8 mouse cellular contexts compared by ENCODE assay signal in the genomic region with DNA sequence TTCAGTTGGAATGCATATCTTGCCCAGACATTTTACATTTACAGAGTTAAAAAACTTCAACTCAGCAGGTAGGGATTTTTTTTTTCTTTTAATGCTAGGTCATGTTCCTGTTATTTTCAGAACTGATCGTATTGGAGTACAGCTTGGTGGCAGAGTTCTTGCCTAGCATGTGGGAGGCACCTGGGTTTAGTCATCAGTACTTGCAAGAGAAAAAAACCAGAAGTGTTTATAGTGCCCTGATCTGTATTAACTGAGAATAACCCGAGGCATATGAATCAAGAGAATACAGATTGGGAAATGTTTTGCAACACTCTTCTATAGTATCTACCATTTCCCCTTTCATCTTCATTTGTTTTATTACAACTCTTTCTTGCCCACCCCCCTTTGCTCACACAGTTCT. TPM values are rescaled to one million over a fixed set of nuclear protein-coding genes. Genes with fewer than 3 reads are reported as not detected.
DNase-seq lines count a peak whose midpoint lies in the region; ATAC-seq and TF ChIP-seq lines count a peak whose summit lies in the region.

No protein-coding gene starts in this region.

- DNase-seq in forebrain, embryonic 10.5 days (ENCODE audit: extremely low spot score, low spot score) = no peak
- no peak for DNase-seq in lung, embryonic 14.5 days
- DNase-seq in lung, postnatal 10 days = no peak
- no peak for DNase-seq in limb, embryonic 14.5 days (ENCODE audit: low spot score)
- DNase-seq in embryo, embryonic 10.5 days (ENCODE audit: low spot score) = no peak
- no peak for DNase-seq in ovary, adult 18-20 months (ENCODE audit: low spot score)

- H3K9ac ChIP-seq in forebrain, embryonic 15.5 days (replicated peaks) = no peak overlapping the region
- H3K9ac ChIP-seq in lung, embryonic 14.5 days = no peak overlapping the region
- H3K9ac ChIP-seq in limb, embryonic 14.5 days (ENCODE audit: low read depth, low read length, severe bottlenecking) = no peak overlapping the region
- H3K9ac ChIP-seq in neural tube, embryonic 15.5 days (replicated peaks) = no peak overlapping the region

- no peak for ATAC-seq in forebrain, embryonic 15.5 days (replicated peaks)
- ATAC-seq in lung, embryonic 14.5 days (ENCODE audit: insufficient read depth) = no peak
- no peak for ATAC-seq in limb, embryonic 14.5 days (ENCODE audit: low FRiP score, low read depth)
- no peak for ATAC-seq in neural tube, embryonic 15.5 days (ENCODE audit: low FRiP score)

- H3K4me3 ChIP-seq in forebrain, embryonic 10.5 days = peak overlapping the region; percentile 59
- no peak overlapping the region; the same call in 1 of the 2 replicates for H3K4me3 ChIP-seq in forebrain, embryonic 15.5 days
- H3K4me3 ChIP-seq in lung, embryonic 14.5 days (ENCODE audit: low read depth, low read length) = 0 out of 2 replicates have a peak overlapping the region, but pooled peaks have one; percentile 50
- H3K4me3 ChIP-seq in limb, embryonic 14.5 days (replicated peaks; ENCODE audit: low read length) = no peak overlapping the region; the same call in 1 of the 2 replicates
- H3K4me3 ChIP-seq in neural tube, embryonic 15.5 days (replicated peaks) = no peak overlapping the region

- H3K4me2 ChIP-seq in forebrain, embryonic 15.5 days (replicated peaks) = no peak overlapping the region
- H3K4me2 ChIP-seq in lung, embryonic 14.5 days = peak overlapping the region; percentile 63
- peak overlapping the region; percentile 50; the same call in 1 of the 2 replicates for H3K4me2 ChIP-seq in limb, embryonic 14.5 days (replicated peaks; ENCODE audit: low read depth, low read length, severe bottlenecking)
- peak overlapping the region; percentile 62 for H3K4me2 ChIP-seq in neural tube, embryonic 15.5 days

- no peaks in the 10 kb centered on the region for H3K9me3 ChIP-seq in forebrain, embryonic 10.5 days
- no peaks in the 10 kb centered on the region for H3K9me3 ChIP-seq in forebrain, embryonic 15.5 days
- no peaks in the 10 kb centered on the region for H3K9me3 ChIP-seq in lung, embryonic 14.5 days (ENCODE audit: low read depth, low read length)
- no peaks in the 10 kb centered on the region for H3K9me3 ChIP-seq in limb, embryonic 14.5 days (ENCODE audit: control insufficient read depth, low read length)
- no peaks in the 10 kb centered on the region for H3K9me3 ChIP-seq in neural tube, embryonic 15.5 days (replicated peaks)

- no peak overlapping the region for H3K27ac ChIP-seq in forebrain, embryonic 10.5 days
- H3K27ac ChIP-seq in forebrain, embryonic 15.5 days (replicated peaks) = no peak overlapping the region
- no peak overlapping the region for H3K27ac ChIP-seq in lung, embryonic 14.5 days (ENCODE audit: low read depth)
- H3K27ac ChIP-seq in limb, embryonic 14.5 days (replicated peaks; ENCODE audit: low read depth, low read length) = no peak overlapping the region
- no peak overlapping the region for H3K27ac ChIP-seq in neural tube, embryonic 15.5 days (replicated peaks)

- H3K4me1 ChIP-seq in forebrain, embryonic 10.5 days = peaks cover 4% of the 10 kb centered on the region; the same call in 1 of the 2 replicates
- 0 out of 2 replicates have a peak, but pooled peaks cover 3% of the 10 kb centered on the region for H3K4me1 ChIP-seq in forebrain, embryonic 15.5 days
- no peaks in the 10 kb centered on the region for H3K4me1 ChIP-seq in lung, embryonic 14.5 days (ENCODE audit: insufficient read depth)
- H3K4me1 ChIP-seq in limb, embryonic 14.5 days (ENCODE audit: control insufficient read depth, insufficient read depth, low read length) = no peaks in the 10 kb centered on the region
- H3K4me1 ChIP-seq in neural tube, embryonic 15.5 days = 0 out of 2 replicates have a peak, but pooled peaks cover 3% of the 10 kb centered on the region

- peaks cover 100% of the 10 kb centered on the region for H3K27me3 ChIP-seq in forebrain, embryonic 10.5 days (ENCODE audit: poor library complexity, severe bottlenecking)
- peaks cover 2% of the 10 kb centered on the region for H3K27me3 ChIP-seq in forebrain, embryonic 15.5 days
- H3K27me3 ChIP-seq in lung, embryonic 14.5 days (ENCODE audit: insufficient read depth, low read length) = peaks cover 15% of the 10 kb centered on the region
- no peaks in the 10 kb centered on the region; the same call in 1 of the 2 replicates for H3K27me3 ChIP-seq in limb, embryonic 14.5 days (ENCODE audit: control insufficient read depth, insufficient read depth, low read length)
- peaks cover 43% of the 10 kb centered on the region for H3K27me3 ChIP-seq in neural tube, embryonic 15.5 days (replicated peaks)

- TF ChIP-seq POLR2A in limb, embryonic 14.5 days (IDR thresholded peaks at IDR 0.05; ENCODE audit: borderline replicate concordance, extremely low read depth, insufficient read depth, insufficient read length) = no peak

- TF ChIP-seq CTCF in lung, embryonic 14.5 days (IDR thresholded peaks at IDR 0.05; ENCODE audit: low read depth) = no peak

- H3K36me3 ChIP-seq in forebrain, embryonic 10.5 days (replicated peaks) = peaks cover 43% of the 10 kb centered on the region
- no peaks in the 10 kb centered on the region for H3K36me3 ChIP-seq in forebrain, embryonic 15.5 days
- H3K36me3 ChIP-seq in lung, embryonic 14.5 days (ENCODE audit: insufficient read depth) = peaks cover 20% of the 10 kb centered on the region; the same call in 1 of the 2 replicates
- H3K36me3 ChIP-seq in limb, embryonic 14.5 days (ENCODE audit: control insufficient read depth, insufficient read depth, low read length) = peaks cover 12% of the 10 kb centered on the region
- no peaks in the 10 kb centered on the region for H3K36me3 ChIP-seq in neural tube, embryonic 15.5 days

- 82% methylated on average over 2 of the region's 2 CpGs for WGBS in forebrain, embryonic 10.5 days
- WGBS in forebrain, embryonic 15.5 days = 84% methylated on average over 2 of the region's 2 CpGs
- 63% methylated on average over 2 of the region's 2 CpGs for WGBS in lung, embryonic 14.5 days
- 62% methylated on average over 2 of the region's 2 CpGs for WGBS in limb, embryonic 14.5 days
- WGBS in neural tube, embryonic 15.5 days = 82% methylated on average over 2 of the region's 2 CpGs

RNA-seq across cellular contexts. Expression of gene Hsd17b10, which starts 1.2 kb away (rescaled TPM):
- 203 and 205 TPM in 2 replicates for polyA plus RNA-seq in forebrain, embryonic 10.5 days (2016; fragmentation: Nextera tagmentation; extraction: Ambion mirVana)
- polyA plus RNA-seq in forebrain, embryonic 15.5 days (2015; fragmentation: Nextera tagmentation; extraction: Ambion mirVana) = 119 and 126 TPM in 2 replicates
- 219 and 223 TPM in 2 replicates for polyA plus RNA-seq in lung, embryonic 14.5 days (2014; fragmentation: Nextera tagmentation; extraction: Ambion mirVana)
- polyA plus RNA-seq in limb, embryonic 14.5 days (2012; rRNA removed) = 94.4 and 98.9 TPM in 2 replicates
- 222 and 235 TPM in 2 replicates for polyA plus RNA-seq in limb, embryonic 14.5 days (2014; fragmentation: Nextera tagmentation; extraction: Ambion mirVana)
- 123 and 138 TPM in 2 replicates for polyA plus RNA-seq in neural tube, embryonic 15.5 days (2015; fragmentation: Nextera tagmentation; extraction: Ambion mirVana)

RNA-seq across cellular contexts. Expression of gene Ribc1, which starts 13.2 kb away (rescaled TPM):
- 5.2 and 5.9 TPM in 2 replicates for polyA plus RNA-seq in forebrain, embryonic 10.5 days (2016; fragmentation: Nextera tagmentation; extraction: Ambion mirVana)
- polyA plus RNA-seq in forebrain, embryonic 15.5 days (2015; fragmentation: Nextera tagmentation; extraction: Ambion mirVana) = 2.4 and 4.0 TPM in 2 replicates
- polyA plus RNA-seq in lung, embryonic 14.5 days (2014; fragmentation: Nextera tagmentation; extraction: Ambion mirVana) = 1.5 and 2.0 TPM in 2 replicates
- polyA plus RNA-seq in limb, embryonic 14.5 days (2012; rRNA removed) = 0.33 and 0.60 TPM in 2 replicates
- polyA plus RNA-seq in limb, embryonic 14.5 days (2014; fragmentation: Nextera tagmentation; extraction: Ambion mirVana) = 1.6 and 1.8 TPM in 2 replicates
- polyA plus RNA-seq in neural tube, embryonic 15.5 days (2015; fragmentation: Nextera tagmentation; extraction: Ambion mirVana) = 1.4 and 1.8 TPM in 2 replicates

RNA-seq across cellular contexts. Expression of gene Smc1a, which starts 13.4 kb away (rescaled TPM):
- polyA plus RNA-seq in forebrain, embryonic 10.5 days (2016; fragmentation: Nextera tagmentation; extraction: Ambion mirVana) = 120 and 121 TPM in 2 replicates
- polyA plus RNA-seq in forebrain, embryonic 15.5 days (2015; fragmentation: Nextera tagmentation; extraction: Ambion mirVana) = 103 and 106 TPM in 2 replicates
- polyA plus RNA-seq in lung, embryonic 14.5 days (2014; fragmentation: Nextera tagmentation; extraction: Ambion mirVana) = 116 and 117 TPM in 2 replicates
- polyA plus RNA-seq in limb, embryonic 14.5 days (2012; rRNA removed) = 62.0 and 80.6 TPM in 2 replicates
- polyA plus RNA-seq in limb, embryonic 14.5 days (2014; fragmentation: Nextera tagmentation; extraction: Ambion mirVana) = 91.3 and 96.3 TPM in 2 replicates
- polyA plus RNA-seq in neural tube, embryonic 15.5 days (2015; fragmentation: Nextera tagmentation; extraction: Ambion mirVana) = 69.5 and 81.5 TPM in 2 replicates

Comparison
In these comparisons a context has a peak if more than half of its experiments do, and no peak if none do; other contexts are left out.
1. H3K4me3 ChIP-seq: peak in forebrain, embryonic 10.5 days (single experiment) and lung, embryonic 14.5 days (single experiment); none in forebrain, embryonic 15.5 days (single experiment), limb, embryonic 14.5 days (single experiment) and neural tube, embryonic 15.5 days (single experiment).